Mouse (Mus musculus) olfactory bulb, adult 2 months (tissue): ENCODE results near the gene Creb3. TPM values are rescaled to one million over a fixed set of nuclear protein-coding genes. Genes with fewer than 3 reads are reported as not detected.

ENCODE experiments used
- H3K27ac ChIP-seq: fragments of 200-500 bp; 2 replicates; pipeline ENCODE4 v1.5.1; 2012; ENCODE audit warnings: low read depth, low read length; ENCODE audit not compliant: insufficient read depth
- H3K4me1 ChIP-seq: fragments of 200-500 bp; 2 replicates; pipeline ENCODE4 v1.6.1; 2012; ENCODE audit warnings: low read length; ENCODE audit not compliant: control insufficient read depth, insufficient read depth
- H3K4me3 ChIP-seq: fragments of 200-500 bp; 2 replicates; pipeline ENCODE4 v1.5.1; 2012; ENCODE audit warnings: mild to moderate bottlenecking, low read depth, low read length, moderate library complexity; ENCODE audit not compliant: insufficient read depth
- CTCF ChIP-seq: fragments of 200-500 bp; IDR thresholded peaks from 2 replicates; pipeline ENCODE4 v1.5.1; 2012; ENCODE audit warnings: low read depth, mild to moderate bottlenecking, low read length, moderate library complexity; ENCODE audit not compliant: insufficient read depth
- POLR2A ChIP-seq: fragments of 200-500 bp; IDR thresholded peaks from 2 replicates; pipeline ENCODE4 v1.6.1; 2012; ENCODE audit warnings: mild to moderate bottlenecking, low read depth, low read length, moderate library complexity; ENCODE audit not compliant: insufficient read depth
- WGBS: fragments of 180-500 bp; shearing (Covaris S2); methylation state at CpG from one replicate; pipeline ENCODE4 v1.1.7; 2018; 5-methylcytosine and 5-hydroxymethylcytosine counted together
- polyA plus RNA-seq: library from polyadenylated mRNA; stranded (reverse); fragments of >200 nt; gene quantifications from 2 replicates; pipeline ENCODE4 v1.2.4, GENCODE M21; 2012; ENCODE audit warnings: low replicate concordance; ENCODE audit not compliant: missing spikeins, insufficient read depth, insufficient read length

Gene Creb3
- polyA plus RNA-seq, 1 experiment = not detected

- WGBS = 58% methylated on average over 3 of the region's 3 CpGs
- no peak overlapping the region for H3K4me3 ChIP-seq
- TF ChIP-seq POLR2A (no peak), CTCF (no peak)
- no peak overlapping the region for H3K27ac ChIP-seq
- no peaks in the 10 kb centered on the region for H3K4me1 ChIP-seq
Measured at GRCm38 (mm10) chr4:43604099-43604498, 42.0 kb downstream of the Creb3 start.

- WGBS = 73% methylated on average over 9 of the region's 9 CpGs
Measured at GRCm38 (mm10) chr4:43604751-43605685, 42.9 kb downstream of the Creb3 start.

GRCm38 (mm10) chr4:43612534-43612933, 50.4 kb downstream of the Creb3 start:
- WGBS = 62% methylated on average over 10 of the region's 10 CpGs
- TF ChIP-seq POLR2A (no peak), CTCF (no peak)
- Histone ChIP-seq H3K4me1 (no peaks in the 10 kb centered on the region), H3K27ac (no peak overlapping the region), H3K4me3 (no peak overlapping the region)

More at GRCm38 (mm10) chr4:43604751-43605685, 42.9 kb downstream of the Creb3 start:
- H3K4me3 ChIP-seq = no peak overlapping the region
- no peak for TF ChIP-seq POLR2A
- TF ChIP-seq CTCF = no peak
- H3K27ac ChIP-seq = no peak overlapping the region
- H3K4me1 ChIP-seq = no peaks in the 10 kb centered on the region

- Histone ChIP-seq H3K27ac (no peak overlapping the region), H3K4me1 (no peaks in the 10 kb centered on the region), H3K4me3 (no peak overlapping the region)
- TF ChIP-seq CTCF (no peak), POLR2A (no peak)
- WGBS = 54% methylated on average over 3 of the region's 3 CpGs
Measured at GRCm38 (mm10) chr4:43613060-43613730, 51.1 kb downstream of the Creb3 start.

Other genes starting within 250 kb of the Creb3 start
- not detected in 2 replicates for gene Rusc2, start 180.4 kb upstream of the Creb3 start, polyA plus RNA-seq
- gene Fam166b, start 133.2 kb upstream of the Creb3 start, polyA plus RNA-seq = not detected in 2 replicates
- gene Tesk1, start 120.4 kb upstream of the Creb3 start, polyA plus RNA-seq = not detected in 2 replicates
- gene Cd72, start 107.7 kb upstream of the Creb3 start, polyA plus RNA-seq = not detected in 2 replicates
- gene Sit1, start 78.6 kb upstream of the Creb3 start, polyA plus RNA-seq = not detected in 2 replicates
- not detected in 2 replicates for gene Ccdc107, start 69.4 kb upstream of the Creb3 start, polyA plus RNA-seq
- gene Arhgef39, start 62.6 kb upstream of the Creb3 start, polyA plus RNA-seq = not detected in 2 replicates
- not detected in 2 replicates for gene Car9, start 55.4 kb upstream of the Creb3 start, polyA plus RNA-seq
- gene Tpm2, start 38.6 kb upstream of the Creb3 start, polyA plus RNA-seq = not detected in 2 replicates
- 147 TPM in 1 of 2 replicates, not detected in the other for gene Tln1, start 359 bp downstream of the Creb3 start, polyA plus RNA-seq
- gene Rgp1, start 16.4 kb downstream of the Creb3 start, polyA plus RNA-seq = 242 TPM in 1 of 2 replicates, not detected in the other
- gene Gba2, start 16.5 kb downstream of the Creb3 start, polyA plus RNA-seq = not detected in 2 replicates
- gene Msmp, start 22.2 kb downstream of the Creb3 start, polyA plus RNA-seq = not detected in 2 replicates
- not detected in 2 replicates for gene Npr2, start 69.6 kb downstream of the Creb3 start, polyA plus RNA-seq
- not detected in 2 replicates for gene Spag8, start 91.3 kb downstream of the Creb3 start, polyA plus RNA-seq
- not detected in 2 replicates for gene Hint2, start 94.1 kb downstream of the Creb3 start, polyA plus RNA-seq
- not detected in 2 replicates for gene Tmem8b, start 106.6 kb downstream of the Creb3 start, polyA plus RNA-seq
- gene Fam221b, start 106.8 kb downstream of the Creb3 start, polyA plus RNA-seq = not detected in 2 replicates
- not detected in 2 replicates for gene Olfr70, start 138.5 kb downstream of the Creb3 start, polyA plus RNA-seq
- gene Olfr71, start 147.9 kb downstream of the Creb3 start, polyA plus RNA-seq = not detected in 2 replicates
- gene Hrct1, start 164.9 kb downstream of the Creb3 start, polyA plus RNA-seq = not detected in 2 replicates
- gene Spaar, start 167.7 kb downstream of the Creb3 start, polyA plus RNA-seq = not detected in 2 replicates
- gene Olfr159, start 208.7 kb downstream of the Creb3 start, polyA plus RNA-seq = not detected in 2 replicates